Mouse (Mus musculus) forebrain, embryonic 13.5 days (tissue): Measurements from ENCODE around the gene Ubald2. TPM values are rescaled to one million over a fixed set of nuclear protein-coding genes. Genes with fewer than 3 reads are reported as not detected.
"Not testable (repeated sequence)": the region's sequence is repeated elsewhere in the genome, so short reads cannot be mapped to it uniquely, and the experiment has no call there.

Experiments used
- ATAC-seq: fragments of 200-750 bp; cut with Nextera tagmentation; 2 replicates; pipeline ENCODE4 v1.8.0; 2017
- H3K27ac ChIP-seq: fragments of 300-500 bp; sonication (generic); 2 replicates; pipeline ENCODE4 v1.5.1; 2015; ENCODE audit warnings: inconsistent platforms, mild to moderate bottlenecking, moderate library complexity
- H3K27me3 ChIP-seq: fragments of 300-500 bp; sonication (generic); 2 replicates; pipeline ENCODE4 v1.6.1; 2015; ENCODE audit warnings: mild to moderate bottlenecking, inconsistent platforms
- H3K36me3 ChIP-seq: fragments of 300-500 bp; sonication (generic); 2 replicates; pipeline ENCODE4 v1.6.1; 2015; ENCODE audit warnings: mild to moderate bottlenecking, inconsistent platforms; ENCODE audit not compliant: poor library complexity, severe bottlenecking
- H3K4me1 ChIP-seq: fragments of 300-500 bp; sonication (generic); 2 replicates; pipeline ENCODE4 v1.6.1; 2015; ENCODE audit warnings: inconsistent platforms
- H3K4me2 ChIP-seq: fragments of 300-500 bp; sonication (generic); 2 replicates; pipeline ENCODE4 v1.6.1; 2015; ENCODE audit warnings: inconsistent platforms, mild to moderate bottlenecking, moderate library complexity
- H3K4me3 ChIP-seq: fragments of 300-500 bp; sonication (generic); 2 replicates; pipeline ENCODE4 v1.5.1; 2015; ENCODE audit warnings: mild to moderate bottlenecking, inconsistent platforms
- H3K9ac ChIP-seq: fragments of 300-500 bp; sonication (generic); 2 replicates; pipeline ENCODE4 v1.6.1; 2015; ENCODE audit warnings: mild to moderate bottlenecking, inconsistent platforms
- H3K9me3 ChIP-seq: fragments of 300-500 bp; sonication (generic); replicated peaks from 2 replicates; pipeline ENCODE4 v1.6.1; 2016; ENCODE audit warnings: inconsistent platforms
- WGBS: fragments of 180-500 bp; shearing (Covaris S2); methylation state at CpG from one replicate; pipeline ENCODE4 v1.1.7; 2015; 5-methylcytosine and 5-hydroxymethylcytosine counted together
- polyA plus RNA-seq: library from polyadenylated mRNA; unstranded; fragments of >200 nt; fragmentation: Nextera tagmentation; extraction: Ambion mirVana; gene quantifications from 2 replicates; pipeline ENCODE4 v1.2.1, GENCODE M21; 2015

Gene Ubald2
- polyA plus RNA-seq, 1 experiment from 2014 or later = 58.2 TPM

- Histone ChIP-seq H3K9ac (no peak overlapping the region), H3K27me3 (0 out of 2 replicates have a peak, but pooled peaks cover 7% of the 10 kb centered on the region), H3K4me2 (no peak overlapping the region), H3K9me3 (peaks cover 3% of the 10 kb centered on the region; the same call in 1 of the 2 replicates), H3K36me3 (no peaks in the 10 kb centered on the region), H3K4me1 (no peaks in the 10 kb centered on the region), H3K4me3 (no peak overlapping the region), H3K27ac (no peak overlapping the region)
- no peak for ATAC-seq
- WGBS = 95% methylated on average over 10 of the region's 10 CpGs
These were observed 20.0 kb downstream of the Ubald2 start for GRCm38 (mm10) chr11:116453889-116454288.

GRCm38 (mm10) chr11:116456234-116456633 lies 22.3 kb downstream of the Ubald2 start:
- H3K4me3 ChIP-seq = no peak overlapping the region
- no peaks in the 10 kb centered on the region for H3K9me3 ChIP-seq
- no peaks in the 10 kb centered on the region for H3K4me1 ChIP-seq
- no peak overlapping the region for H3K9ac ChIP-seq
- H3K27me3 ChIP-seq = 0 out of 2 replicates have a peak, but pooled peaks cover 7% of the 10 kb centered on the region
- ATAC-seq = no peak
- H3K27ac ChIP-seq = no peak overlapping the region
- 90% methylated on average over 8 of the region's 8 CpGs for WGBS
- no peaks in the 10 kb centered on the region for H3K36me3 ChIP-seq
- H3K4me2 ChIP-seq = no peak overlapping the region

GRCm38 (mm10) chr11:116459786-116460185 lies 25.9 kb downstream of the Ubald2 start:
- Histone ChIP-seq H3K4me3 (no peak overlapping the region), H3K36me3 (no peaks in the 10 kb centered on the region), H3K27me3 (0 out of 2 replicates have a peak, but pooled peaks cover 10% of the 10 kb centered on the region), H3K27ac (no peak overlapping the region), H3K4me1 (peaks cover 3% of the 10 kb centered on the region; the same call in 1 of the 2 replicates), H3K9ac (no peak overlapping the region), H3K9me3 (no peaks in the 10 kb centered on the region), H3K4me2 (no peak overlapping the region)
- WGBS = 55% methylated on average over 4 of the region's 4 CpGs
- no peak for ATAC-seq

GRCm38 (mm10) chr11:116463338-116463737 lies 29.4 kb downstream of the Ubald2 start:
- Histone ChIP-seq H3K4me2 (no peak overlapping the region), H3K27me3 (0 out of 2 replicates have a peak, but pooled peaks cover 2% of the 10 kb centered on the region), H3K9me3 (no peaks in the 10 kb centered on the region), H3K27ac (no peak overlapping the region), H3K9ac (no peak overlapping the region), H3K4me3 (no peak overlapping the region), H3K4me1 (peaks cover 3% of the 10 kb centered on the region; the same call in 1 of the 2 replicates), H3K36me3 (no peaks in the 10 kb centered on the region)
- ATAC-seq = no peak
- WGBS = 72% methylated on average over 4 of the region's 5 CpGs

GRCm38 (mm10) chr11:116463833-116464232 lies 29.9 kb downstream of the Ubald2 start:
- Histone ChIP-seq H3K9ac (no peak overlapping the region), H3K36me3 (no peaks in the 10 kb centered on the region), H3K4me3 (no peak overlapping the region), H3K4me1 (peaks cover 3% of the 10 kb centered on the region; the same call in 1 of the 2 replicates), H3K27me3 (0 out of 2 replicates have a peak, but pooled peaks cover 2% of the 10 kb centered on the region), H3K4me2 (no peak overlapping the region), H3K9me3 (no peaks in the 10 kb centered on the region), H3K27ac (no peak overlapping the region)
- 2% methylated on average over 2 of the region's 2 CpGs for WGBS
- ATAC-seq = peak; percentile 43; the same call in 1 of the 2 replicates

- H3K27ac ChIP-seq = no peak within 1 kb of the TSS
- ATAC-seq = no peak
- no peak within 1 kb of the TSS for H3K4me3 ChIP-seq
- H3K4me1 ChIP-seq = peaks cover 3% of the 10 kb centered on the region; the same call in 1 of the 2 replicates
- no peaks in the 10 kb centered on the region for H3K9me3 ChIP-seq
- peaks cover 21% of the 10 kb centered on the region for H3K36me3 ChIP-seq
- H3K27me3 ChIP-seq = 0 out of 2 replicates have a peak, but pooled peaks cover 2% of the 10 kb centered on the region
- H3K9ac ChIP-seq = no peak within 1 kb of the TSS
- no peak within 1 kb of the TSS for H3K4me2 ChIP-seq
- WGBS = 72% methylated on average over 20 of the region's 20 CpGs
These were observed 32.2 kb downstream of the Ubald2 start, which contains the start of gene Qrich2 for GRCm38 (mm10) chr11:116466141-116466540. Gene Qrich2, minus strand, starts transcription at chr11:116466241.

GRCm38 (mm10) chr11:116468338-116468737 lies 34.4 kb downstream of the Ubald2 start:
- not testable (repeated sequence) for H3K4me3 ChIP-seq, H3K27me3 ChIP-seq, ATAC-seq, H3K4me2 ChIP-seq, H3K9me3 ChIP-seq, H3K4me1 ChIP-seq, H3K27ac ChIP-seq, H3K9ac ChIP-seq
- peaks cover 43% of the 10 kb centered on the region for H3K36me3 ChIP-seq
- 90% methylated on average over 3 of the region's 3 CpGs for WGBS

GRCm38 (mm10) chr11:116470249-116470648 lies 36.4 kb downstream of the Ubald2 start:
- H3K9me3 ChIP-seq = no peaks in the 10 kb centered on the region
- H3K27me3 ChIP-seq = no peaks in the 10 kb centered on the region
- no peak for ATAC-seq
- H3K9ac ChIP-seq = no peak overlapping the region
- no peaks in the 10 kb centered on the region for H3K4me1 ChIP-seq
- 79% methylated on average over 3 of the region's 3 CpGs for WGBS
- peaks cover 60% of the 10 kb centered on the region for H3K36me3 ChIP-seq
- H3K4me3 ChIP-seq = no peak overlapping the region
- no peak overlapping the region for H3K4me2 ChIP-seq
- H3K27ac ChIP-seq = no peak overlapping the region

- Histone ChIP-seq H3K9me3 (no peaks in the 10 kb centered on the region), H3K4me2 (no peak overlapping the region), H3K27ac (peak overlapping the region; percentile 10; the same call in 1 of the 2 replicates), H3K27me3 (no peaks in the 10 kb centered on the region), H3K4me1 (no peaks in the 10 kb centered on the region), H3K9ac (no peak overlapping the region), H3K4me3 (no peak overlapping the region), H3K36me3 (peaks cover 67% of the 10 kb centered on the region)
- no peak for ATAC-seq
- WGBS = 91% methylated on average over 4 of the region's 4 CpGs
These were observed 37.0 kb downstream of the Ubald2 start for GRCm38 (mm10) chr11:116470896-116471295.

- no peak for ATAC-seq
- H3K36me3 ChIP-seq = peaks cover 81% of the 10 kb centered on the region
- H3K4me2 ChIP-seq = no peak overlapping the region
- no peaks in the 10 kb centered on the region for H3K27me3 ChIP-seq
- no peaks in the 10 kb centered on the region for H3K9me3 ChIP-seq
- no peak overlapping the region for H3K9ac ChIP-seq
- H3K4me1 ChIP-seq = no peaks in the 10 kb centered on the region
- no peak overlapping the region for H3K4me3 ChIP-seq
- 85% methylated on average over 4 of the region's 4 CpGs for WGBS
- no peak overlapping the region for H3K27ac ChIP-seq
These were observed 38.4 kb downstream of the Ubald2 start for GRCm38 (mm10) chr11:116472275-116472674.

GRCm38 (mm10) chr11:116476041-116476440 lies 42.1 kb downstream of the Ubald2 start:
- Histone ChIP-seq H3K9ac (no peak overlapping the region), H3K27me3 (no peaks in the 10 kb centered on the region), H3K9me3 (no peaks in the 10 kb centered on the region), H3K4me3 (no peak overlapping the region), H3K36me3 (peaks cover 99% of the 10 kb centered on the region), H3K4me2 (no peak overlapping the region), H3K27ac (no peak overlapping the region), H3K4me1 (no peaks in the 10 kb centered on the region)
- WGBS = 86% methylated on average over 10 of the region's 10 CpGs
- ATAC-seq = no peak

- Histone ChIP-seq H3K9me3 (no peaks in the 10 kb centered on the region), H3K4me1 (no peaks in the 10 kb centered on the region), H3K27me3 (no peaks in the 10 kb centered on the region), H3K4me3 (no peak overlapping the region), H3K27ac (no peak overlapping the region), H3K36me3 (peaks cover 99% of the 10 kb centered on the region), H3K9ac (no peak overlapping the region), H3K4me2 (no peak overlapping the region)
- WGBS = 95% methylated on average over 6 of the region's 6 CpGs
- ATAC-seq = no peak
These were observed 42.8 kb downstream of the Ubald2 start for GRCm38 (mm10) chr11:116476696-116477095.
